Mouse (Mus musculus) intestine, embryonic 15.5 days (tissue): ENCODE measurements at regions not wholly inside any gene's neighbourhood (a gene's known extent, or its start where the extent isn't known, plus 50 kb on each side); places are given as distances from the start of the nearest gene placed in this dataset.

Experiments used
- ATAC-seq: fragments of 200-750 bp; cut with Nextera tagmentation; 2 replicates; pipeline ENCODE4 v1.8.0; 2017; ENCODE audit warnings: moderate TSS enrichment, moderate library complexity
- H3K27ac ChIP-seq: fragments of 300-500 bp; sonication (generic); 2 replicates; pipeline ENCODE4 v1.5.1; 2015; ENCODE audit warnings: mild to moderate bottlenecking, inconsistent platforms
- H3K27me3 ChIP-seq: fragments of 300-500 bp; sonication (generic); replicated peaks from 2 replicates; pipeline ENCODE4 v1.6.1; 2015; ENCODE audit warnings: inconsistent platforms
- H3K36me3 ChIP-seq: fragments of 300-500 bp; sonication (generic); 2 replicates; pipeline ENCODE4 v1.6.1; 2015; ENCODE audit warnings: inconsistent platforms
- H3K4me1 ChIP-seq: fragments of 300-500 bp; sonication (generic); replicated peaks from 2 replicates; pipeline ENCODE4 v1.6.1; 2015; ENCODE audit warnings: inconsistent platforms
- H3K4me2 ChIP-seq: fragments of 300-500 bp; sonication (generic); replicated peaks from 2 replicates; pipeline ENCODE4 v1.6.1; 2015; ENCODE audit warnings: mild to moderate bottlenecking, inconsistent platforms
- H3K4me3 ChIP-seq: fragments of 300-500 bp; sonication (generic); replicated peaks from 2 replicates; pipeline ENCODE4 v1.5.1; 2015; ENCODE audit warnings: inconsistent platforms
- H3K9ac ChIP-seq: fragments of 300-500 bp; sonication (generic); 2 replicates; pipeline ENCODE4 v1.6.1; 2015; ENCODE audit warnings: inconsistent platforms
- H3K9me3 ChIP-seq: fragments of 300-500 bp; sonication (generic); 2 replicates; pipeline ENCODE4 v1.6.1; 2016; ENCODE audit warnings: inconsistent platforms
- WGBS: fragments of 180-500 bp; shearing (Covaris S2); methylation state at CpG from one replicate; pipeline ENCODE4 v1.1.7; 2015; 5-methylcytosine and 5-hydroxymethylcytosine counted together

DNA sequence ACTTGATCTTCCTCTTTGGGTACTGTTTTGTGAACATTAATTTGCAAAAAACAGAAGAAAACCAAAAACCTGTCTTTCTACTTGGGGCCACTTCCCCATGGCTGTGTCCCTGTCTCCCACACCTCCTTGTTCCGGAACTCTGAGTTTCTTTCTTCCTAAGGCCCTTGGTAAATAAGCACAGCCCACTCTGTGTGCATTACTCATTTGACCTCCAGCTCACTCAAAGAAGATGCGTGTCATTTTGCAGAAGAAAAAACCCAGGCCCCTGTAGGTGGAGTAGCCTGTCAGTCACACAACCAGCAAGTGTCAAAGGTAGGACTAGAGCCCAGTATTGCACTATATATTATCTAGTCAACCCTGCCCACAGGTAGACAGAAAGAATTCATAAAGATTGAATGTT is 915.1 kb upstream of the Lrrc6 start:
- no peaks in the 10 kb centered on the region for H3K36me3 ChIP-seq
- no peak overlapping the region for H3K4me2 ChIP-seq
- WGBS, result 66% methylated on average over 2 of the region's 2 CpGs
- H3K9me3 ChIP-seq, result no peaks in the 10 kb centered on the region
- H3K27me3 ChIP-seq, result no peaks in the 10 kb centered on the region
- H3K9ac ChIP-seq, result no peak overlapping the region
- no peak for ATAC-seq
- H3K4me3 ChIP-seq, result no peak overlapping the region
- H3K4me1 ChIP-seq, result no peaks in the 10 kb centered on the region
- no peak overlapping the region for H3K27ac ChIP-seq

DNA sequence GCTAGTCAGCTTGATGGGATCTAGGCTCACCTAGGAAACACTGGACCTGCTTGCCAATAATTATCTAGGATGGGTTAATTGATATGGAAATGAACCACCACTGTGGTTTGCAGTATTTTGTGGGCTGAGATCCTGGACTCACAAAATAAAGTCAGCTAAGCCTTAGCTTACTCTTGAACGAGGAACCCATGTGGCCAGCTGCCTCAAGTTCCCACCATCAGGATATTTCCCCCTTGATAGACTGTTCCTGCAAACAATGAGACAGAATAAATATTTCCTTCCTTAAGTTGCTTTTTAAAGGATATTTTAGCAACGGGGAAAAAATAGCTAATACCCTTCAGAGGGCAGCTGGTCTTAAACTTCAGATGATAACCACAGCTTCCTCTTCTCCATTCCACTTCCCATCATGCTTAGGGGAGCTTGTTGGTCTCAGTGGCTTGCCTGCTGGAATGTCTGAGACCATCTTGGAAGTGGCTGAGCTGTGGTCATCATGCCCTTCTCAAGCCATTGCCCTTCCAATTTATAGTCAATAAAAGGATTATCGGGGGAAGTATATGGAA is 913.7 kb upstream of the Lrrc6 start:
- ATAC-seq, result no peak
- Histone ChIP-seq H3K4me3 (no peak overlapping the region), H3K4me2 (no peak overlapping the region), H3K9ac (no peak overlapping the region), H3K36me3 (no peaks in the 10 kb centered on the region), H3K27ac (no peak overlapping the region), H3K9me3 (no peaks in the 10 kb centered on the region), H3K4me1 (no peaks in the 10 kb centered on the region), H3K27me3 (no peaks in the 10 kb centered on the region)
- WGBS, result 79% methylated on average over 3 of the region's 3 CpGs

DNA sequence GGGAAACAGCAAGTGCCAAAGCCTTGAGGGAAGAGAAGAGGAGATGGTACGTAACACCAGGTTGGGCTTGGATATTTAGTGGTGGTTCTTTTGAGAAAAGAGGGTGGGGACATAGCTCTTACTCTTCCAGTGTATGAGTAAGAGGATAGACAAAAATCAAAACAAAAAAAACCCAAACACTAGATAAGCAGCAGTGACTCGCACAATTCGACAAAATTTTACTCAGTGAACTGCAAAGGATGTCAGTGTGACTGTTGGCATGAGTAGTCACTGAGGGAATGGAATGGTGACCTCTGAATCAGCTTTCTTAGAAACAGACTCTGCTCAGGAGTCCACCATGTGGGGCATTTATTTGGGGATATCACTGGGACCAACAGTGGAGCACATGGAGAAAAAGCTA is 912.9 kb upstream of the Lrrc6 start:
- H3K4me2 ChIP-seq, result no peak overlapping the region
- ATAC-seq, result no peak
- WGBS, result 87% methylated on average over 3 of the region's 3 CpGs

DNA sequence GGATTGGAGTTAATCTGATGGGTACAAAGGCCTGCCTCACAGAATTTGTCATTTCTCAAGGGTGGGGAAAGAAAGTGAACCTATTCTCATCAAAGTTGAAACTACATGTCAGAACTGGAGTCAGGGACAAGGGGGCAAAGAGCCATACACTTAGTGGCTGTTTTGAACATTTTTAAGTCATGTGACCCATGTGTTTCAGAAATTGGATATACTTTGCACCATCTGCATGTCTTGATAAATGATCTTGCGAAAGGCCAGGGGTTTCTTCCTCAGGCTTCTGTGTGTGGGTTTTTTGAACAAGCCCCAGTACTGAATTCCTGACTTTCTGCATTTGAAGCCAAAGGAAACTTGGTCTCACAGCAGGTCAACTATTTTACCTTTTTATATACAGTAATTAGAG is 911.7 kb upstream of the Lrrc6 start:
- H3K4me1 ChIP-seq, result no peaks in the 10 kb centered on the region
- H3K27ac ChIP-seq, result no peak overlapping the region
- H3K36me3 ChIP-seq, result no peaks in the 10 kb centered on the region
- no peak overlapping the region for H3K4me2 ChIP-seq
- no peak overlapping the region for H3K9ac ChIP-seq
- H3K27me3 ChIP-seq, result no peaks in the 10 kb centered on the region
- H3K4me3 ChIP-seq, result no peak overlapping the region
- ATAC-seq, result no peak
- H3K9me3 ChIP-seq, result no peaks in the 10 kb centered on the region
- WGBS, result 92% methylated on average over 1 of the region's 1 CpGs

More for the DNA sequence above, 912.9 kb upstream of the Lrrc6 start:
- no peaks in the 10 kb centered on the region for H3K4me1 ChIP-seq
- no peak overlapping the region for H3K27ac ChIP-seq
- no peak overlapping the region for H3K9ac ChIP-seq
- H3K4me3 ChIP-seq, result no peak overlapping the region
- H3K36me3 ChIP-seq, result no peaks in the 10 kb centered on the region
- H3K9me3 ChIP-seq, result no peaks in the 10 kb centered on the region
- H3K27me3 ChIP-seq, result no peaks in the 10 kb centered on the region

DNA sequence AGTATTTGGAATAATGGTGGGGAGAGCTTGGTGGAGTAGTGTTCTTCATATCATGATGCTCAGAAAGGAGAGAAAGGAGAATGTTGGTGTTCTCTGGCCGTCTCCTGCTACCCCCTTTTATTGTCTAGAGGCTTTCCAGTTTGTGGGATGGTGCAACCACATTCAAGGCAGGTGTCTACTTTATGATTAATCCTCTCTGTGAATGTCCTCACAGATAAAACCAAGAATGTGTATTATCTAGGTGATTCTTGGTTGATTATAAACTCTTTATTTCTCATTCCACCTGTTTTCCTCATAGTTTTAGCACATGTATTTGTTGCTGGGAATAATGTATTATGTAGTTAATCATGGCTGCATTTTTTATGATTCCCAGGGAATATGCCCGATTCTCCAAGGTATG is 910.9 kb upstream of the Lrrc6 start:
- no peak overlapping the region for H3K4me2 ChIP-seq
- no peaks in the 10 kb centered on the region for H3K27me3 ChIP-seq
- no peak for ATAC-seq
- no peak overlapping the region for H3K9ac ChIP-seq
- no peaks in the 10 kb centered on the region for H3K36me3 ChIP-seq
- 80% methylated on average over 2 of the region's 2 CpGs for WGBS
- H3K4me1 ChIP-seq, result no peaks in the 10 kb centered on the region
- H3K9me3 ChIP-seq, result no peaks in the 10 kb centered on the region
- H3K27ac ChIP-seq, result no peak overlapping the region
- no peak overlapping the region for H3K4me3 ChIP-seq

DNA sequence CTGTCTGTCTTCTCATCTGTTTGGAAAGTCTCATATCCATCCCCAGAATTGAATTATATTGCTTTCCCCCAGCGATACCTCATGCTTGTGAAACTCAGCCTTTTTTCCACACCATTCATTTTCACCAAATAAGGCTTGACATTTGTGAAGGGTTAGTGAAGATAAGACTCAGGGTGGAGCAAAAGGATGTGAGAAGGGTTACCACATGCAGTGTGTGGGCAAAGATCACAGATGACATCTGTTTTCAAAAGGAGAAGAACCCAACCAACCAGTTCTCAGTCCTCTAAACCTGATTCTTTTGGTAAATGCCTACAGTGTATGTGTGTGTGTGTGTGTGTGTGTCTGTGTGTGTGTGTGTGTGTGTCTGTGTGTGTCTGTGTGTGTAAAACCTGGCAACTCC is 909.3 kb upstream of the Lrrc6 start:
- Histone ChIP-seq H3K36me3 (no peaks in the 10 kb centered on the region), H3K27me3 (no peaks in the 10 kb centered on the region), H3K27ac (no peak overlapping the region), H3K4me3 (no peak overlapping the region), H3K9me3 (no peaks in the 10 kb centered on the region), H3K4me1 (no peaks in the 10 kb centered on the region), H3K9ac (no peak overlapping the region), H3K4me2 (no peak overlapping the region)
- ATAC-seq, result no peak
- WGBS, result 64% methylated on average over 1 of the region's 1 CpGs

DNA sequence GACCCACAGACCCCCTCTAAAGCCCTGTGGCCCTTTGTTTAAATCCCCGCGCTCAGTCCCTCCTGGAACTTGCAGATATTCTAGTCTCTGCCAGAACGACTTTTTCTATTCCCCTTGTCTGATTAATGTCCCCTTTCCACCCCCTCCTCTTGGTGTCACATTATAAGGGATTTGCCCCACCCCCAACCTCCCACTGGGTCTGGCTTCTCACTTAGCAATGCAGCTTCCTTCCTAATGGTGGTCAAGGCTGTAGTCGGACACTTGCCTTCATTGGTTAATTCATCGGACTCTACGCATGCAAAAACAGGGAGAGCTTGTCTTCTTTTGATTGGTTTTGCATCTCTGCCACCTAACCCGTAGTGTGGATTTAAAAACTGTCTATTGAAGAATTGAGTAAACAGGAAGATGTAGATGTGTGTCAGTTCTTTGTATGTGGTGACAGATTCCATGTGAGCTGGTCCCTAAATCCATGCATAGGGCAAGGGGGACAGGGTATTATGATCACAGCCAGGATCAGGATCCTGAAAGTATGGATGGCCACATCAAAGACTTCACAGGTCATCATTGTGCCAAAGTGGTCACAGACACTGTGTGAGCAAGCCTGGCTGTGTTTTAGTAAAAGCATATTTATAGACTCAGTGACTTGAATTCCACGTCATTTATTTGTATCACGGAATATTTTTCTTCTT is 908.3 kb upstream of the Lrrc6 start:
- ATAC-seq, result no peak
- Histone ChIP-seq H3K4me1 (no peaks in the 10 kb centered on the region), H3K27ac (no peak overlapping the region), H3K36me3 (no peaks in the 10 kb centered on the region), H3K9me3 (no peaks in the 10 kb centered on the region), H3K4me3 (no peak overlapping the region), H3K27me3 (no peaks in the 10 kb centered on the region), H3K9ac (no peak overlapping the region), H3K4me2 (no peak overlapping the region)
- WGBS, result 71% methylated on average over 9 of the region's 9 CpGs

DNA sequence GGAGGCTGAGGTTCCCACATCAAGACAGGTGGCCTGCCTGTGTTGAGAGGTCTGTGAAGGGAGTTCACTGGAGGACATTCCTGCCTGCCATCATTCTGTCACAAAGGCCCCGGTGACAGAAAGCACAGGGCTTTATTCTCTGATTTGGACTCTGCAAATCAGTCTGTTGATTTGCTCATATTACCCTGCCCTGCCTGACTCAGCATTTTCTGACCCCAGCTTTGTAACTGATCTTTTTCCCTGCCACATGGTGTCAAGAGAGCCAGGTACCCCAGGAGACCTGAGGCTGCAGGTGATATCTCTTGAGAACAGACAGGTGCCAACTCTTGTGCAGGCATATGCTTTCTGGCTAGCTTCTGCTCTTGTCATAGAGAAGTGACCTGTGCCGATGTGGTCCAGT is 906.5 kb upstream of the Lrrc6 start:
- H3K9me3 ChIP-seq, result no peaks in the 10 kb centered on the region
- no peaks in the 10 kb centered on the region for H3K4me1 ChIP-seq
- 73% methylated on average over 2 of the region's 2 CpGs for WGBS
- H3K9ac ChIP-seq, result no peak overlapping the region
- H3K36me3 ChIP-seq, result no peaks in the 10 kb centered on the region
- H3K4me2 ChIP-seq, result no peak overlapping the region
- ATAC-seq, result no peak
- H3K4me3 ChIP-seq, result no peak overlapping the region
- H3K27me3 ChIP-seq, result no peaks in the 10 kb centered on the region
- H3K27ac ChIP-seq, result no peak overlapping the region

DNA sequence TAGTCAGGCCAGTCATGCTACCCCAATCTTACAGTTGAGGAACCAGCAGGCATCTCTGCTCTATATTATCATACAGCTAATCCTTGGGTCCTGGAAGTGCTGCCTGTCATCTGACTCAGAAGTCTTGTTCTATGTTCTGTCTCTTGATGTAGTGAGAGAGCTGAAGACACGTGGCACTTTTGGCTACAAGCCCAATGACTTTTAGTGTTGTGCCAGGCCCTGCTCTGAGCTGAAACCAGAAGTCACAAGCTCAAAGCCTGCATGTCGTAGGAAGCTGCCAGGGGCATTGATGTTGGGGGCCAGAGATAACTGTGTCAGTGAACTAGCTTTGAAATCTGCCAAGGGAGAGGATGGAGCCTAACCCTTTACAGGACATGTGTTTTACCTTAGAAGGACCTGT is 904.8 kb upstream of the Lrrc6 start:
- H3K27ac ChIP-seq, result no peak overlapping the region
- H3K9ac ChIP-seq, result no peak overlapping the region
- no peaks in the 10 kb centered on the region for H3K27me3 ChIP-seq
- H3K36me3 ChIP-seq, result no peaks in the 10 kb centered on the region
- no peak overlapping the region for H3K4me2 ChIP-seq
- WGBS, result 48% methylated on average over 2 of the region's 2 CpGs
- H3K4me1 ChIP-seq, result no peaks in the 10 kb centered on the region
- no peak for ATAC-seq
- no peaks in the 10 kb centered on the region for H3K9me3 ChIP-seq
- H3K4me3 ChIP-seq, result no peak overlapping the region

DNA sequence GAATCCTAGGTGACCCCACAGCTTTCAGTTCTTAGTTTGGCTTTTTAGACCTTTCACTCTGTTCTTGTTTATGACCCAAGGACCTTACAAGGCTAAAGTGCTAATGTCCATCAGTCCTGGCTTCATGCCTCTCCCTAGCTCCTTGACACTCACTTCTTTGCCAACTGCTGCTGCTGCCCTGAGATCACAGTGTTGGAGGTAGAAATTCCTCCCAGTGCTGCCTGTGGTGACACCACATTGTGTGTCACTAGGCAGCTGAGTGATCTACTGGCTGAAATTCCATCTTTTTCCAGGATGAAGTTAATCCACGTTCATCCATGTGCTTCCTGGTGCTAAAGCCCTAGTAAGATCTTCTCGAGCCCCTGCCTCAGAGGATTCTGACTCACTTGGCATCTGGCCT is 904.3 kb upstream of the Lrrc6 start:
- no peak overlapping the region for H3K4me3 ChIP-seq
- no peaks in the 10 kb centered on the region for H3K9me3 ChIP-seq
- no peak overlapping the region for H3K4me2 ChIP-seq
- no peak overlapping the region for H3K27ac ChIP-seq
- 75% methylated on average over 2 of the region's 2 CpGs for WGBS
- H3K9ac ChIP-seq, result no peak overlapping the region
- H3K4me1 ChIP-seq, result no peaks in the 10 kb centered on the region
- no peaks in the 10 kb centered on the region for H3K27me3 ChIP-seq
- no peak for ATAC-seq
- H3K36me3 ChIP-seq, result no peaks in the 10 kb centered on the region

DNA sequence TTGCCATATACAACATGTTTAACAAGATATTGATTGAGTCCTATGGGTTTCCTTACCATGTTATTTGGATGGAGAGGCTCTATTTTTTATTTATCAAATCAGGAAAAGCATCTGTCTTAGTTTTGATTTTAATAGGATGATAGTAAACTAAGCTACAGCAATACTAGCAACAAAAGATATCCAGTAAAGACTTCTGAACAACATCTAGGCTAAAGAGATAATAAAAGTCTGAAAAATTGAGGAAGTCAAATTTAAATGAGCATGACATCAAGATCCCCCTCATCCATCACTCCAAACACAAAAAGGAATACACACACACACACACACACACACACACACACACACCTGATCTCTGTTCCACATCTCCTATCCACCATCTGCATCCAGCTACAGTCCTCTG is 901.6 kb upstream of the Lrrc6 start:
- H3K4me2 ChIP-seq, result no peak overlapping the region
- H3K4me1 ChIP-seq, result no peaks in the 10 kb centered on the region
- no peak overlapping the region for H3K27ac ChIP-seq
- H3K4me3 ChIP-seq, result no peak overlapping the region
- no peak for ATAC-seq
- H3K9ac ChIP-seq, result no peak overlapping the region
- no peaks in the 10 kb centered on the region for H3K9me3 ChIP-seq
- no peaks in the 10 kb centered on the region for H3K36me3 ChIP-seq
- H3K27me3 ChIP-seq, result no peaks in the 10 kb centered on the region

DNA sequence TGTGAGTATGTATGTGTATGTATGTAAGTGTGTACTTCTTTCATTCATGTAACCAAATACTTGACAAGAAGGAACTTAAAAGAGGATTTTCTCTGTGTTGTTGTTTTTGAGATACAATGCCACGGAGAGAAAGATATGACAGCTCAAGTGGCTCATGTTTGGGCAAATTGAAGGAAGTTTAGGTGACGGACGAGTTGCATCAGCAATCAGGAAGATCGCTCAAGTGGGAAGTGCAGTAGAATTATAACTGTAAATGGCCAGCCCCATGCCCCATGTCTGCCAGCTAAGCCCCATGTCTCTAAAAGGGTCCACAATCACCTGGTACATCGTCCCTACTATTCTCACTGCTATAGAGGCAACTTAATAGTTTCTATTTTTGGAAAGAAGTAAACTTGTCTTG is 896.6 kb upstream of the Lrrc6 start:
- H3K9ac ChIP-seq, result no peak overlapping the region
- WGBS, result 82% methylated on average over 5 of the region's 5 CpGs
- no peaks in the 10 kb centered on the region for H3K4me1 ChIP-seq
- H3K27ac ChIP-seq, result no peak overlapping the region
- no peak overlapping the region for H3K4me2 ChIP-seq
- H3K27me3 ChIP-seq, result no peaks in the 10 kb centered on the region
- H3K4me3 ChIP-seq, result no peak overlapping the region
- no peaks in the 10 kb centered on the region for H3K9me3 ChIP-seq
- ATAC-seq, result no peak
- H3K36me3 ChIP-seq, result no peaks in the 10 kb centered on the region

DNA sequence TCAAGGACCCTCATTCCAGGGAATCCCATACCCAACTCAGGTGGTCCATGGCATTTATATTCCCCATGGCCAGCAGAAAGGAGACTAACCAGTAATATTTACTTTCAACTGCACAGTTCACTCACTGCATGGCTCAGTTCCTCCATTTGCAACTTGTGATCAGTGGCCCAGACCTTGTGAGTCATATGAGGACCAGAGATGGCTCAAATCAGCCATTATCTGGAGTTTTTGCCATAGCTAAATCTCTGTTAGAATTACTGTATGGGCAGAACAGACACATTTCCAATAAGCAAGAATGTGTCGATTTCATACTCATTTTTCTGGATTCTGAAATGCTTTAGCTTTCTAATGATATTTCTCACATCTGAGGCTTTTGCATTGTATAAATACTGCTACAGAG is 894.4 kb upstream of the Lrrc6 start:
- H3K9me3 ChIP-seq, result no peaks in the 10 kb centered on the region
- H3K9ac ChIP-seq, result no peak overlapping the region
- no peak overlapping the region for H3K4me3 ChIP-seq
- no peaks in the 10 kb centered on the region for H3K4me1 ChIP-seq
- no peaks in the 10 kb centered on the region for H3K27me3 ChIP-seq
- no peaks in the 10 kb centered on the region for H3K36me3 ChIP-seq
- no peak for ATAC-seq
- H3K27ac ChIP-seq, result no peak overlapping the region
- no peak overlapping the region for H3K4me2 ChIP-seq
- 84% methylated on average over 1 of the region's 1 CpGs for WGBS
